Mouse (Mus musculus): ENCODE results near the gene Tfpt.
"Not testable (repeated sequence)": the region's sequence is repeated elsewhere in the genome, so short reads cannot be mapped to it uniquely, and the experiment has no call there.

The Tfpt gene

GRCm38 (mm10) chr7:3576354-3577124 is 53.2 kb downstream of the Tfpt start:
- no peak for DNase-seq (ENCODE audit: low read depth, low spot score)

DNA sequence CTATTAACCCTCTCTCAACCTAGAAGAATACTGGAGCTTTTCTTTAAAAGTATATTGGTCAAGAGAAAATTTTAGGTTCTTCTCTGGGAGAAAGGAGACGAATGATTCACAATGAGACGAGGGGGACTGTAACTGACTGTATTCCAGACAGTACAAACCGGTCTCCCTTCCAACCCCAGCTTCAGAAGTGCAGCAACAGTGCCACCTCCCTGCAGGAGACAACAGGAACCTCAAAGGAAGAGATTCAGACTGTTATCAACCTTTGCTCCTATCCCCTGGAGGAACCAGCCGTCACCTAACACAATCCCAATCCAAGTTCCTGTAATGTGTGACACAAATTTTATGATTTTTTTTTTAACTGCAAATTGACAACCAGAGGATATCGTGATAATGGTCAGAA is 55.5 kb downstream of the Tfpt start:
- no peak for DNase-seq (ENCODE audit: low read depth, low spot score)

- DNase-seq (ENCODE audit: low read depth, low spot score), result no peak
Measured at GRCm38 (mm10) chr7:3571847-3572246, 57.9 kb downstream of the Tfpt start.

GRCm38 (mm10) chr7:3570580-3570979 is 59.1 kb downstream of the Tfpt start:
- not testable (repeated sequence) for DNase-seq (ENCODE audit: low read depth, low spot score)
